Mouse (Mus musculus) fibroblast of lung, adult 2 months (primary cell): Measurements from ENCODE around the gene Tomm70a.

Experiments
- DNase-seq: peaks from one replicate; pipeline ENCODE4 v3.0.0-alpha.2; 2011; ENCODE audit warnings: low read depth

The Tomm70a gene

GRCm38 (mm10) chr16:57191214-57191613 lies 69.7 kb downstream of the Tomm70a start:
- no peak for DNase-seq

- no peak for DNase-seq
These were observed 75.1 kb downstream of the Tomm70a start for GRCm38 (mm10) chr16:57196590-57196989.

- no peak for DNase-seq
These were observed 75.8 kb downstream of the Tomm70a start for GRCm38 (mm10) chr16:57197281-57197680.
